Mouse (Mus musculus): ENCODE results near the gene Ecsit.

DNA sequence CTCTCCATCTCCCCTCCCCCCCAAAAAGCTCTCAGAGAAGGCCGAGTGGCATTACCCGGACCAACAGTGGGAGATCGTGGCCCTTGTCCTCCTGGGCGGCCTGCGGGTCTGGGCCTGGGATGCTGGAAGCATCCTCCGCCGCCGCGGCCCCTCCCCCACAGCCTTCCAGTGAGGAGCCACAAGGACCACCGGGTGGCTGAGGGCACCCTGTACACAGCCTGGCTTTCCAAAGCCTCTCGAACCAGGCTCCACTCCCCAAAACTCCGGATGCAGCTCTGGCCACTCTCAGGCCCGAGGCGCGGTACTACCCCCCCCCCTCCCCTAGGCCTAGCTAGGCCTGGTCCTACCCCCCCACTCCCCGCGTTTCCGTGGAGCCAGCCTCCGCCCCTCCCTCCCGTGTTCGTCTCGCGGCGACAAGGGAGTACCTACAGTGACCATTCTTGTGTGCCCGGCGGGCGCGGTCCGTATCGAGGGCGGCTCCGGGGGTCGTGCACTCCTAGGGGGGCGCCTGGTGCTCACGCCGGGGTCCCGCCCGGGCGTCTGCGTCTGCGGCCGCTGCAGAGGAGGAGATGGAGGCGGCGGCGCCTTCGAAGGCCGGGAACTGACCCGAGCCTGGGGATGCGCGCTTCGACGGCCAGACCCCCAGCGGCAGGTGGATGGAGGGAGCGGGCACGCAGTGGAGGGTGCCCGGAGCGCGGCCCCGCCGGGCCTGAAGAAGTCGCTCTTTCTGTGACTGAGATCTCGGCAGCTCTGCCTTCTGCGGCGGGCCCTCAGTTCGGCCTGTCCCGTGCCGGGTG is 33.9 kb downstream of the Ecsit start:
- no peak for TF ChIP-seq CTCF (IDR thresholded peaks at IDR 0.05; ENCODE audit: control insufficient read depth, insufficient read depth, insufficient replicate concordance, low read depth, low read length)
- TF ChIP-seq POLR2A (IDR thresholded peaks at IDR 0.05; ENCODE audit: control insufficient read depth, low read depth, low read length): no peak

Measured in testis, adult 2 months (tissue).